Mouse (Mus musculus) central nervous system, embryonic 14 days (tissue): Measurements from ENCODE around the gene Stat6. TPM values are rescaled to one million over a fixed set of nuclear protein-coding genes. Genes with fewer than 3 reads are reported as not detected.

Source experiments
- polyA plus RNA-seq: library from polyadenylated mRNA; depleted of rRNA; stranded (reverse); fragments of >200 nt; gene quantifications from 2 replicates; pipeline ENCODE4 v1.2.3, GENCODE M21; 2012; rRNA removed

Stat6 gene
- 8.3 and 11.7 TPM in 2 replicates for polyA plus RNA-seq

GRCm38 (mm10) chr10:127642772-127643552, at the start of gene Stat6:
Stat6 (plus strand) TSS chr10:127642986.

GRCm38 (mm10) chr10:127620406-127621190, 22.2 kb upstream of the Stat6 start, which contains the start of gene Lrp1:
Lrp1 (minus strand) TSS chr10:127621148.

GRCm38 (mm10) chr10:127666501-127667268, 23.9 kb downstream of the Stat6 start, which contains the start of gene Nemp1:
Nemp1 (plus strand) TSS chr10:127666901.

GRCm38 (mm10) chr10:127668093-127669050, 25.6 kb downstream of the Stat6 start, which contains the start of gene Nab2:
Nab2 (minus strand) TSS chr10:127668568.

GRCm38 (mm10) chr10:127704766-127705220, 62.0 kb downstream of the Stat6 start, which contains the start of gene Myo1a:
Myo1a (plus strand) TSS chr10:127705170.

Other genes with a start within 250 kb of the Stat6 start
- gene Stac3, start 141.3 kb upstream of the Stat6 start, polyA plus RNA-seq = 9.7 and 15.0 TPM in 2 replicates
- 10.8 and 13.2 TPM in 2 replicates for gene Ndufa4l2, start 128.0 kb upstream of the Stat6 start, polyA plus RNA-seq
- 91.9 and 95.9 TPM in 2 replicates for gene Shmt2, start 120.5 kb upstream of the Stat6 start, polyA plus RNA-seq
- 26.9 and 35.5 TPM in 2 replicates for gene Nxph4, start 108.4 kb upstream of the Stat6 start, polyA plus RNA-seq
- gene Lrp1, start 21.8 kb upstream of the Stat6 start, polyA plus RNA-seq = 163 and 211 TPM in 2 replicates
- gene Nemp1, start 23.9 kb downstream of the Stat6 start, polyA plus RNA-seq = 8.7 and 9.0 TPM in 2 replicates
- 9.8 and 18.1 TPM in 2 replicates for gene Nab2, start 25.6 kb downstream of the Stat6 start, polyA plus RNA-seq
- 2.8 and 3.1 TPM in 2 replicates for gene Myo1a, start 62.2 kb downstream of the Stat6 start, polyA plus RNA-seq
- 0.44 and 1.0 TPM in 2 replicates for gene Tac2, start 81.5 kb downstream of the Stat6 start, polyA plus RNA-seq
- 14.6 and 15.2 TPM in 2 replicates for gene Zbtb39, start 96.6 kb downstream of the Stat6 start, polyA plus RNA-seq
- 0.76 and 1.2 TPM in 2 replicates for gene Gpr182, start 108.7 kb downstream of the Stat6 start, polyA plus RNA-seq
- gene Rdh1, start 116.7 kb downstream of the Stat6 start, polyA plus RNA-seq = 0.05 and 0.12 TPM in 2 replicates
- gene Rdh16f1, start 116.8 kb downstream of the Stat6 start, polyA plus RNA-seq = 0.30 TPM in 1 of 2 replicates, not detected in the other
- 0.34 TPM in 1 of 2 replicates, not detected in the other for gene Rdh9, start 133.4 kb downstream of the Stat6 start, polyA plus RNA-seq
- 0.01 TPM in 1 of 2 replicates, not detected in the other for gene Rdh16, start 158.2 kb downstream of the Stat6 start, polyA plus RNA-seq
- not detected in 2 replicates for gene Rdh19, start 206.9 kb downstream of the Stat6 start, polyA plus RNA-seq
- not detected in 2 replicates for gene Rdh16f2, start 223.5 kb downstream of the Stat6 start, polyA plus RNA-seq
- gene Rdh7, start 245.8 kb downstream of the Stat6 start, polyA plus RNA-seq = not detected in 2 replicates